Mouse (Mus musculus) bone marrow, adult 2 months (tissue): ENCODE results near the gene Itpk1.

Source experiments
- CTCF ChIP-seq: fragments of 200-500 bp; IDR thresholded peaks from 2 replicates; pipeline ENCODE4 v1.5.1; 2011; ENCODE audit warnings: low read length, control low read depth; ENCODE audit not compliant: control insufficient read depth, insufficient read depth
- POLR2A ChIP-seq: fragments of 200-500 bp; IDR thresholded peaks from 2 replicates; pipeline ENCODE4 v1.6.1; 2011; ENCODE audit warnings: low read depth, mild to moderate bottlenecking, control low read depth, low read length, borderline replicate concordance; ENCODE audit not compliant: control insufficient read depth

GRCm38 (mm10) chr12:102665465-102666202 lies 39.1 kb downstream of the Itpk1 start:
- TF ChIP-seq CTCF (no peak), POLR2A (no peak)
